Mouse (Mus musculus) C2C12 (cell line): ENCODE measurements at regions not wholly inside any gene's neighbourhood (a gene's known extent, or its start where the extent isn't known, plus 50 kb on each side); places are given as distances from the start of the nearest gene placed in this dataset.

Experiments
- CTCF ChIP-seq: IDR thresholded peaks from one replicate; pipeline ENCODE4 v1.5.1; 2011; ENCODE audit not compliant: control insufficient read depth, insufficient read depth, insufficient read length
- MAX ChIP-seq: IDR thresholded peaks from one replicate; pipeline ENCODE4 v1.6.1; 2011; ENCODE audit warnings: mild to moderate bottlenecking, control low read depth
- MYOG ChIP-seq: IDR thresholded peaks from one replicate; pipeline ENCODE4 v1.6.1; 2011; ENCODE audit not compliant: control insufficient read depth, insufficient read length; ENCODE audit errors: extremely low read depth
- USF1 ChIP-seq: IDR thresholded peaks from one replicate; pipeline ENCODE4 v1.6.1; 2011; ENCODE audit warnings: low read depth, mild to moderate bottlenecking, control low read depth, moderate library complexity

DNA sequence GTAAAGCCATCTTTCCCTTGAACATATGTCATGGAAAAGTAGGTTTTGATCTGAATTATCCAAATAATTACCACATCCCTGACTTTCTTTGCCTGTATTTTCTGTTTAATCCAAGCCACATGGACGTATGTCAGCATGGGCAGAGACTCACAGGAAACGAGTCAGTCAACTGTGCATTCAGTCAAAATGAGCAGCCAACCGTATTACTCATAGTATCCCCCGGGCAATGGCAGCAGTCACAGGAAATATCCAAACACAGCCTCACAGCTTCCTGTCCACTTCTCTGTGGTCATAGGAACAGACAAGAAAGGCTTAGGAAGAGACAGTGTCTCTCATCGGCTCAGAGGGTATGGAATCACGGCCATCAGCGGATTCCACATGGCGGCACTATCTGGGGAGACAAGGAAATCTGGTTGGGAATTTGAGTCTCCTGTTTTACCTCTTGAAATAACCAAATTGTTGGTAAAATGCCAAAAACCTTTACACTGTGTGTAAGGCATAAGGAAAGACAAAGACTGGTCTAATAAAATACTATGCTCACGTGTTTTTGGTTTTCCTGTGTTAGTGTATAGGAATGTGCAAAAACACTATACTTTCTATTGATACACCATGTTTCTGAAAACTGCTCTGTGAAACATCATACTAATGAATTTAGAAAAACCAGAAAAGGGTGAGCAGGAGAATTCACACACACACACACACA, 313.5 kb upstream of the Nfe2l3 start:
- no peak for TF ChIP-seq CTCF
- TF ChIP-seq MYOG = no peak
- TF ChIP-seq USF1 = no peak
- TF ChIP-seq MAX = no peak
